Mouse (Mus musculus) forebrain, embryonic 11.5 days (tissue): ENCODE data around the gene Efnb1. TPM values are rescaled to one million over a fixed set of nuclear protein-coding genes. Genes with fewer than 3 reads are reported as not detected.
A peak's percentile ranks its signal among the peaks of the same experiment; 100 is the strongest.
"Not testable (repeated sequence)": the region's sequence is repeated elsewhere in the genome, so short reads cannot be mapped to it uniquely, and the experiment has no call there.

Source experiments
- ATAC-seq: fragments of 200-750 bp; cut with Nextera tagmentation; replicated peaks from 2 replicates; pipeline ENCODE4 v1.8.0; 2017; ENCODE audit warnings: moderate TSS enrichment; ENCODE audit not compliant: low FRiP score
- DNase-seq: peaks from one replicate; pipeline ENCODE4 v3.0.0-alpha.2; 2017; ENCODE audit warnings: low spot score
- H3K27ac ChIP-seq: fragments of 300-500 bp; sonication (generic); 2 replicates; pipeline ENCODE4 v1.5.1; 2014; ENCODE audit warnings: low read depth, low read length
- H3K27me3 ChIP-seq: fragments of 300-500 bp; sonication (generic); 2 replicates; pipeline ENCODE4 v1.6.1; 2014; ENCODE audit warnings: mild to moderate bottlenecking, low read length, mixed read lengths; ENCODE audit not compliant: control insufficient read depth, insufficient read depth
- H3K36me3 ChIP-seq: fragments of 300-500 bp; sonication (generic); 2 replicates; pipeline ENCODE4 v1.6.1; 2014; ENCODE audit warnings: mild to moderate bottlenecking, low read length, moderate library complexity, mixed read lengths; ENCODE audit not compliant: control insufficient read depth, insufficient read depth
- H3K4me1 ChIP-seq: fragments of 300-500 bp; sonication (generic); replicated peaks from 2 replicates; pipeline ENCODE4 v1.6.1; 2014; ENCODE audit warnings: low read length, mixed read lengths; ENCODE audit not compliant: control insufficient read depth, insufficient read depth
- H3K4me2 ChIP-seq: fragments of 300-500 bp; sonication (generic); 2 replicates; pipeline ENCODE4 v1.6.1; 2014; ENCODE audit warnings: low read depth, mild to moderate bottlenecking, low read length, moderate library complexity, mixed read lengths; ENCODE audit not compliant: severe bottlenecking
- H3K4me3 ChIP-seq: fragments of 300-500 bp; sonication (generic); 2 replicates; pipeline ENCODE4 v1.5.1; 2014; ENCODE audit warnings: low read depth, low read length
- H3K9ac ChIP-seq: fragments of 300-500 bp; sonication (generic); 2 replicates; pipeline ENCODE4 v1.6.1; 2014; ENCODE audit warnings: low read length
- H3K9me3 ChIP-seq: fragments of 300-500 bp; sonication (generic); 2 replicates; pipeline ENCODE4 v1.6.1; 2016; ENCODE audit warnings: low read length, mixed read lengths; ENCODE audit not compliant: control insufficient read depth
- WGBS: fragments of 180-500 bp; shearing (Covaris S2); extraction: QIAGEN DNeasy Blood & Tissue Kit; methylation state at CpG from one replicate; pipeline ENCODE4 v1.1.7; 2014; 5-methylcytosine and 5-hydroxymethylcytosine counted together
- polyA plus RNA-seq: library from polyadenylated mRNA; unstranded; fragments of >200 nt; fragmentation: Nextera tagmentation; extraction: Ambion mirVana; gene quantifications from 2 replicates; pipeline ENCODE4 v1.2.1, GENCODE M21; 2014

Gene Efnb1
- polyA plus RNA-seq, result 115 and 116 TPM in 2 replicates

DNA sequence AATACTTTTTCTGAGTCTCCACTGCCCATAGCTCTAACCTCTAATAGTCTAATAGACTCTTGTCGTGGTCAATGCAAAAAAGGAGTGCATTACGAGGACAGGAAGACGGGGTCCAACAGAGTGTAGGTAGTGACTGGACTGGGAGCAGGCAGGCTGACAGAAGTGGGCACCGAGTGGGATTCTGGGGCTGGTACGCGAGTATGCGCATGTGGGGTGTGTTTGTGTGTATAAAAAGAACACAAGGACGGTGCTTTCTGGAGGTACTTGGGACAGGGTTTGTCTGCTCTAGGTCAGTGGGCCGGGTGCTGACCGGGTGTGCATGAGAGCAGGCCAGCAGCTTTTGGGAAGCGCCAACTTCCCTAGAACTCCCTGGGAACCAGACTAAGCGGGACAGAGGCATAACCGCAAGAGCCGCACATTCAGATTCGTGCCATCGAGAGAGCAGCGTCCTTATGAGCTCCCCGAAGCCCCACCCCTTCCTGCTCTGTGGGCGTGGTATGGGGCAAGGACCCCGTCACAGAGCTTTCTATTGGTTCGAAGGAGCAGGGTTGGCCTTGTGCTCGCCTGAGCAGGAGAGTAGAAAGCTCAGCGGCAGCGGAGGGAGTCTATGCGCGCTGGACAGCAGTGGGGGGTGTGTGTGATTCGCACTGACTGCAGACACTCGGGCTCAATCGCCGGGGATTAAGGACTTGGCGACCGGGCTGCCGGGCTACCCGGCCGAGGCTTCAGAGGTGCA is at the start of gene Efnb1:
Gene Efnb1, plus strand, starts transcription at position 608 of the 736 bp plus-strand sequence.
- Histone ChIP-seq H3K9me3 (no peaks in the 10 kb centered on the region), H3K27ac (peak within 1 kb of the TSS; percentile 88), H3K36me3 (no peaks in the 10 kb centered on the region), H3K4me2 (peak within 1 kb of the TSS; percentile 52), H3K4me3 (peak within 1 kb of the TSS; percentile 69), H3K4me1 (peaks cover 2% of the 10 kb centered on the region; the same call in 1 of the 2 replicates), H3K9ac (peak within 1 kb of the TSS; percentile 92), H3K27me3 (peaks cover 6% of the 10 kb centered on the region; the same call in 1 of the 2 replicates)
- peak; percentile 90 for DNase-seq
- peak; percentile 94 for ATAC-seq
- WGBS, result 16% methylated on average over 35 of the region's 35 CpGs

- WGBS, result 72% methylated on average over 2 of the region's 2 CpGs
- Histone ChIP-seq H3K4me2 (no peak overlapping the region), H3K27ac (no peak overlapping the region), H3K4me3 (no peak overlapping the region), H3K4me1 (no peaks in the 10 kb centered on the region), H3K27me3 (peaks cover 7% of the 10 kb centered on the region), H3K36me3 (no peaks in the 10 kb centered on the region), H3K9me3 (no peaks in the 10 kb centered on the region), H3K9ac (no peak overlapping the region)
- ATAC-seq, result no peak
- DNase-seq, result no peak
Measured at GRCm38 (mm10) chrX:99092704-99093103, 43.2 kb upstream of the Efnb1 start.

GRCm38 (mm10) chrX:99111088-99111724 is 24.7 kb upstream of the Efnb1 start:
- H3K9me3 ChIP-seq, H3K4me2 ChIP-seq, H3K4me1 ChIP-seq, H3K9ac ChIP-seq, H3K27ac ChIP-seq, DNase-seq, H3K4me3 ChIP-seq, H3K36me3 ChIP-seq, H3K27me3 ChIP-seq: not testable (repeated sequence)
- peak; percentile 70 for ATAC-seq
- 80% methylated on average over 5 of the region's 10 CpGs for WGBS

GRCm38 (mm10) chrX:99119510-99119909 is 16.4 kb upstream of the Efnb1 start:
- no peaks in the 10 kb centered on the region for H3K4me1 ChIP-seq
- no peak overlapping the region for H3K27ac ChIP-seq
- H3K4me2 ChIP-seq, result no peak overlapping the region
- no peaks in the 10 kb centered on the region; the same call in 1 of the 2 replicates for H3K27me3 ChIP-seq
- DNase-seq, result no peak
- no peak overlapping the region for H3K4me3 ChIP-seq
- WGBS, result 88% methylated on average over 5 of the region's 5 CpGs
- H3K36me3 ChIP-seq, result no peaks in the 10 kb centered on the region
- H3K9ac ChIP-seq, result no peak overlapping the region
- no peak for ATAC-seq
- no peaks in the 10 kb centered on the region for H3K9me3 ChIP-seq

DNA sequence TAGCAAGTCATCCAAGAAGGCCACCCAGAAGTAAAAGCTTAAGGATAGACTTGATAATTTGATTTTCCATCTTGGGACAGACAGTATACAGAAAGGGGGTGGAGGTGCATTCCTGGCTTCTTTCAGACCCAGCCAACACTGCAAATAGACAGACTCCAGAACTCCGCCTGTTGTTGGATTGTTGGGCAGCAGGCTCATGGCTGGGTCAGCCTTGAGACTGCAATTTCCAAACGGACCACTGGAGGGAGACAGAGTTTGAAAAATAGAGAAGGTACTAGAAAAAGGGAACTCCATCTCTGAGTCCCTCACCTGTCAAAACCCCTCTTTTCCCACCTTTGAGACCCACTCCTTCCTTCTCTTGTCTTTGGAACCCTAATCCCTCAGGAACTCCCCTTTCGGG is 5.9 kb upstream of the Efnb1 start:
- Histone ChIP-seq H3K27ac (no peak overlapping the region), H3K36me3 (no peaks in the 10 kb centered on the region), H3K4me2 (no peak overlapping the region), H3K9ac (no peak overlapping the region), H3K4me3 (no peak overlapping the region), H3K9me3 (no peaks in the 10 kb centered on the region), H3K4me1 (no peaks in the 10 kb centered on the region), H3K27me3 (peaks cover 10% of the 10 kb centered on the region; the same call in 1 of the 2 replicates)
- peak; percentile 71 for DNase-seq
- no peak; the same call in 1 of the 2 replicates for ATAC-seq
- WGBS, result 37% methylated on average over 3 of the region's 3 CpGs

GRCm38 (mm10) chrX:99132573-99132972 is 3.4 kb upstream of the Efnb1 start:
- Histone ChIP-seq H3K4me2 (no peak overlapping the region), H3K4me3 (no peak overlapping the region), H3K9ac (no peak overlapping the region), H3K9me3 (no peaks in the 10 kb centered on the region), H3K27ac (no peak overlapping the region), H3K4me1 (no peaks in the 10 kb centered on the region; the same call in 1 of the 2 replicates), H3K27me3 (peaks cover 10% of the 10 kb centered on the region; the same call in 1 of the 2 replicates), H3K36me3 (no peaks in the 10 kb centered on the region)
- ATAC-seq, result no peak
- DNase-seq, result no peak
- 71% methylated on average over 6 of the region's 6 CpGs for WGBS

DNA sequence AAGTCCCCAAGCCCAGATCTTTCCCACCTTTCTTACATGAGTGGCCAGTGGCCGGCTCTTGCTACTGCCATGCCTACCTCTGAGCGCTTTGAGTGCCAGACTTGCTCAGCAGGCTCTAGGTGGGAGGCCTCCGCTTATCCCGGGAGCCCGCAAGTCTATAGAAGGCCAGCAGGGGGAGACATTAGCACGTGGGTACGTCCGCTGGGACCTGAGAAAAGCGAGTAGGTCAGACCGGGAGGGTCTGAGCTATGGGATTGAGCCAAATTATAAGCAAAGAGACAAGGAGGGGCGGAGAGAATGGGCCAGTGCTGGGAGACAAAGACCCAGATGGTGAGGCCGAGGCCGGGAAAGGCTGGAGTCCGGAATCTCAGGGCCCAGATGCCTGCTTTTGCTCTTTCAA is 1.0 kb upstream of the Efnb1 start:
- Histone ChIP-seq H3K27ac (peak overlapping the region; percentile 88), H3K9me3 (no peaks in the 10 kb centered on the region), H3K4me2 (peak overlapping the region; percentile 52), H3K9ac (peak overlapping the region; percentile 47), H3K27me3 (peaks cover 6% of the 10 kb centered on the region; the same call in 1 of the 2 replicates), H3K4me1 (peaks cover under 1% of the 10 kb centered on the region; the same call in 1 of the 2 replicates), H3K36me3 (no peaks in the 10 kb centered on the region), H3K4me3 (no peak overlapping the region; the same call in 1 of the 2 replicates)
- DNase-seq (peak; percentile 87), ATAC-seq (peak; percentile 60)
- WGBS, result 15% methylated on average over 14 of the region's 14 CpGs

DNA sequence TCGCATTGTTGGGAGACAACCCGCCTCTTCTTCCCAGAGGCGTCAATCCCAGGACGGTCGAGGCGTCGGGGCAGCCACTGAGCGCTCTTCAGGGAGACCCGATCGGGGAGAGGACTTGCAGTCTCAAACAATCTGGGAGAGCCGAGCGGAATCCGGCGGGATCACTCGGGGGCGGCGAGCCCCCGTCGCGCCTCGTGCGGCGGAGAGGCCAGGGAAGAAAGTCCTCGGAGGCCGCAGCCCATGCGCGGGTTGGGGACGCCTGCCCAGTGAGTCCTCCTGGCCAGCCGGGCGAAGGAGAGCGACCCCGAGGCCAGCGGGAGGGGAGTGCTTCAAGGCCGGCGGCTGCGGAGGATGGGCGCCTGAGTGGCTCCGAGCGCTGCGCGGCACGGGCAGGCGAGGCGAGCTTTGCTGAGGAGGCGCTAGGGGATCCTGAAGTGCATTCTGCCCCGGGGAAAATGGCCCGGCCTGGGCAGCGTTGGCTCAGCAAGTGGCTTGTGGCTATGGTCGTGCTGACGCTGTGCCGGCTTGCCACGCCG is 569 bp downstream of the Efnb1 start:
- Histone ChIP-seq H3K9me3 (no peaks in the 10 kb centered on the region), H3K4me2 (peak overlapping the region; percentile 38), H3K9ac (peak overlapping the region; percentile 92), H3K27ac (peak overlapping the region; percentile 77), H3K4me1 (peaks cover 3% of the 10 kb centered on the region; the same call in 1 of the 2 replicates), H3K36me3 (no peaks in the 10 kb centered on the region), H3K27me3 (peaks cover 9% of the 10 kb centered on the region; the same call in 1 of the 2 replicates), H3K4me3 (peak overlapping the region; percentile 69)
- peak; percentile 68 for DNase-seq
- WGBS, result 19% methylated on average over 53 of the region's 53 CpGs
- no peak for ATAC-seq
